Mouse (Mus musculus) v-Abl transformed pro-B cells (cell line): Measurements from ENCODE around the gene Isoc2b.

ENCODE experiments used
- in situ Hi-C, 2 experiments: fragments of 400-800 bp; cut with MboI; formaldehyde crosslinking; loops; one replicate each; pipeline ENCODE4 v1.15.1; 2025; ENCODE audit not compliant: unreplicated experiment in 2 of 2

The Isoc2b gene

DNA sequence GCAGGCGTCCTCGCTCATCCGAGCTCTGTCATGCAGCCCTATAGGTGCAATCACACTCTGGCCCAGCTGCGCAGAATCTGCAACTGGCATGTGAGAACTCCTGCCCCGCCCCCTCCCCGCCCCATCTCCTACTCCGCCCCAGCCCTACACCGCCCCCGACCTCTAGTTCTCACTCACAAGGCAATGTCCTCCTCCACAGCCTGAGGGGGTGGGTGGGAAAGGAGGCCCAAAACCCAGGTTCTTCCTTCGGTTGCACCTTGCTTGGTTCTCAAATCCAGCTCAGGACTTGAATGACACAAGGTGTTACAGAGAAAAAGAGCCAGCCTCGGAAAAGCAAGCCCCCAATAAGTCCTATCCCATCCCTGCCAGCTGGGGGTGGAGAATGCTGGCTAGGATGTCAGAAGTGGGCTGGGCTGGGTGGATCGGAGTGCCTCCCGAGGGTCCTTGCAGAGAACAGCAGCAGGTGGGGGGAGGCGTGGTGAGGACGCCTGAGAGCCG lies 27.4 kb downstream of the Isoc2b start:
- in situ Hi-C loops: loop anchor here in 1 of 2 experiments (25.0 kb wide), 1 partner anchor 445 kb away; no protein-coding TSS in a partner anchor

GRCm38 (mm10) chr7:4842077-4842476 lies 28.0 kb downstream of the Isoc2b start:
- in situ Hi-C loops: loop anchor here in 1 of 2 experiments (25.0 kb wide), 1 partner anchor 445 kb away; no protein-coding TSS in a partner anchor

GRCm38 (mm10) chr7:4837639-4838038 lies 32.4 kb downstream of the Isoc2b start:
- in situ Hi-C loops: loop anchor here in 1 of 2 experiments (25.0 kb wide), 1 partner anchor 450 kb away; no protein-coding TSS in a partner anchor

- in situ Hi-C loops: loop anchor here in 1 of 2 experiments (25.0 kb wide), 1 partner anchor 451 kb away; no protein-coding TSS in a partner anchor
These were observed 33.7 kb downstream of the Isoc2b start for GRCm38 (mm10) chr7:4836351-4836792.

- in situ Hi-C loops: loop anchor here in 1 of 2 experiments (25.0 kb wide), 1 partner anchor 452 kb away; no protein-coding TSS in a partner anchor
These were observed 34.3 kb downstream of the Isoc2b start for GRCm38 (mm10) chr7:4835631-4836327.

DNA sequence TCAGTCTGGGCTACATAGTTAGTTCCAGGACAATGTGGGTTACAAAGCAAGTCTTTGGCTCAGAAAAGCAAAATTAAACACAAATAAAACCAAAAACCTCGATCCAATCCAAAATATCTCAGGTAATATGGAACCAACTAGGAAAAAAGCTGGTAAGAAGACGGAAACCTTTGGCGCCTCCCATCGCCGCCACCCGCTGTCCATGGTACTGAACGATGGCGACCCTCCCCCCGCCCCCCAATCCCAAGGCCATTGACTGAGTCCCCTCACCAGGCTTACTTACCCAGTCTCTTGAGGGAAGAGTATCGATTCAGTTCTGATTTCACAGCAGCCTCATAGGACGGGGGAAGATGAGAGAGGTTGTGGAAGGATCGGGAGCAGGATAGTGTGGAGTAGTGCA lies 39.6 kb downstream of the Isoc2b start:
- in situ Hi-C loops: loop anchor here in 1 of 2 experiments (25.0 kb wide), 1 partner anchor 457 kb away; no protein-coding TSS in a partner anchor

DNA sequence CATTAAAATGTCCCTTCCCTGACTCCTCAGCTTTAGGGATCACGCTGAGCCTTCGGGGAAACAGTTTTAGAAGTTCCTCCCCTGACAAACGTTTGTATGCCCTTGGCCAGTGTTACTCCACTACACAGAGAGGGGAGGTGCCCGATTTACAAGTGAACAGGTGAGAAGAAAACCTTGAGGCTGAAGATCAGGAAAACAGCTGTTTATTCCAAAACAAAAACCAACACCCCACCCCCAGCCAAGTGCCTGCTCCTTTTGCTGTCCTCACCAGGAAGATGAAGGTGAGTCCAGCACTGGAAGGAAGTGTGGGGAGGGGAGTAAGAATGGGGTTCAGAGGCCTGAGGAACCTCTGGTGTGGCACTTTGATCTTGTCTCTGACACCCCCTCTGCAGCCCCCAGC lies 44.7 kb downstream of the Isoc2b start:
- in situ Hi-C loops: loop anchor here in 1 of 2 experiments (25.0 kb wide), 1 partner anchor 462 kb away; no protein-coding TSS in a partner anchor

DNA sequence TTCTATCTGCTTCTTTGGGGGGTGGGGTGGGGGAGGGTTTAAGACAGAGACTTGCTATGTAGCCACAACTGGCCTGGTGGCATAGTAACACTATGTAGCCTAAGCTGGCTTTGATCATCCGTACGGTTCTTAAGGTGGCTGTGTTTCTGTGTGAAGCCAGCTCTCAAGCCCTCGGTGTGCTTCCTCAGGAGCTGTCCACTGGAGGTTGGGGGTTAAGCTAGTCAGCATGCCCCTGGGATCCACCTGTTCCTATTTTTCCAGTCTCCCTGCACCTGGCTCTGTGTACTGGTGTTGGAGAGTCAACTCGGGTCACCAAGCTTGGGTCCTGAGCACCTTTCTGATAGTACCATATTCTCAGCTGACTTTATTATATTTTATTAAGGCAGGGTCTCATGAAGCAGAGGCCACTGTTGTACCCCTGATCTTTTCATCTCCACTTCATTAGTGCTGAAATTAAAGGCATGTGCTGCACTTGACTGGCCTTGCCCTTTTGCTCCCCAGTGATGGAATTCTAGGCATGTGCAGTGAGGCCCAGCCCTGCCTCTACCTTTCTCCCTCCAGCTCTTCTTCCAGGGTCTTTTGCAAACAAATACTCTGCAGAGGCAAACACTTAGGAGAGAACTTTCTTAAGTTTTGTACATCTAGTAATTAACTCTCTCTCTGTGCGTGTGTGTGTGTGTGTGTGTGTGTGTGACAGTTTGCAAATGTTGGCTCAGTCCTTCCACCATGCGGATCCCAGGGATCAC lies 47.7 kb downstream of the Isoc2b start:
- in situ Hi-C loops: loop anchor here (25.0 kb wide), 1 partner anchor 685 kb away; the partner anchor contains the start of gene Leng8 (in 2 of the 2)

DNA sequence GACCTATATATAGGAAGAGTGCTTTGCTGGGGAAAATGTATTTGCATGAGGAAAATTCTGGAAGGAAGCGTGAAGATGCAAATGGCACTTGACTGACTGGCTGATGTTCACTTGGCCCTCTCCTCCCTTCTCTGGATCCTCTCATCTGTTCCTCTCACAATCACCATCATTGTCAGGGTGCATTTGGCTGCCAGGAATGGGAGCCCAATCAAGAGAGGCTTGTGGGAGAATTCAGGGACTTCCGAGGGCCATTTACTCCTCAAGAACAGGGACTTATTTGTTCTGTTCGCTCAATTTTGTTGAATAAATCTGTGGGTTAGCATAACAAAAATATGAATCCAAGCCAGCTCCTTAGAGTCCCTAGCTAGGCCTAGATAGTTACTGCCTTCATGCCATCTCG lies 48.4 kb downstream of the Isoc2b start:
- in situ Hi-C loops: loop anchor here (25.0 kb wide), 1 partner anchor 684 kb away; the partner anchor contains the start of gene Leng8 (in 2 of the 2)

DNA sequence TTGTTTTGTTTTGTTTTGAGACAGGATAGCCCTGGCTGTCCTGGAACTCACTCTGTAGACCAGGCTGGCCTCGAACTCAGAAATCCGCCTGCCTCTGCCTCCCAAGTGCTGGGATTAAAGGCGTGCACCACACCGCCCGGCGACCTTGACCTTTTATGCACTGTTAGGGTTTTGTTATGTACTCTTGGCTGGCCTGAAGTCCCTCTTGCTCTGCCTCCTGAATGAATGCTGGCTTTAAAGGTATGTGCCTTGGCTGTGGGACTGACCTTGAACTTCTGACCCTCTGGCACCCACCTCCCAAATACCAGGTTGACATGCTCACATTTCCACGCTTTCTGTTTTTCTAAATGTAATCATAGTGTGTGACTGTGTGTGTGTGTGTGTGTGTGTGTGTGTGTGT lies 49.1 kb downstream of the Isoc2b start:
- in situ Hi-C loops: loop anchor here (25.0 kb wide), 1 partner anchor 684 kb away; the partner anchor contains the start of gene Leng8 (in 2 of the 2)

- in situ Hi-C loops: loop anchor here (10.0 to 25.0 kb wide), 2 partner anchors 98 to 679 kb away; partner anchors contain the start of genes Leng8 (in 2 of the 2) and Zfp628 (in 1 of the 2)
These were observed 53.5 kb downstream of the Isoc2b start for GRCm38 (mm10) chr7:4816559-4816958.

- in situ Hi-C loops: loop anchor here (5.0 to 25.0 kb wide), 4 partner anchors 54 to 676 kb away; partner anchors contain the start of genes Leng8 (in 2 of the 2) and Zfp628 (in 1 of the 2)
These were observed 56.8 kb downstream of the Isoc2b start for GRCm38 (mm10) chr7:4813105-4813791.

- in situ Hi-C loops: loop anchor here (5.0 to 25.0 kb wide), 4 partner anchors 55 to 675 kb away; partner anchors contain the start of genes Leng8 (in 2 of the 2) and Zfp628 (in 1 of the 2)
These were observed 57.6 kb downstream of the Isoc2b start, which contains the start of gene Ube2s for GRCm38 (mm10) chr7:4812303-4813104. Ube2s (minus strand) TSS chr7:4812590.

- in situ Hi-C loops: loop anchor here (5.0 to 25.0 kb wide), 4 partner anchors 55 to 675 kb away; partner anchors contain the start of genes Leng8 (in 2 of the 2) and Zfp628 (in 1 of the 2)
These were observed 58.2 kb downstream of the Isoc2b start for GRCm38 (mm10) chr7:4811842-4812302.

GRCm38 (mm10) chr7:4811131-4811530 lies 58.9 kb downstream of the Isoc2b start:
- in situ Hi-C loops: loop anchor here (5.0 to 25.0 kb wide), 4 partner anchors 56 to 674 kb away; partner anchors contain the start of genes Leng8 (in 2 of the 2) and Zfp628 (in 1 of the 2)

DNA sequence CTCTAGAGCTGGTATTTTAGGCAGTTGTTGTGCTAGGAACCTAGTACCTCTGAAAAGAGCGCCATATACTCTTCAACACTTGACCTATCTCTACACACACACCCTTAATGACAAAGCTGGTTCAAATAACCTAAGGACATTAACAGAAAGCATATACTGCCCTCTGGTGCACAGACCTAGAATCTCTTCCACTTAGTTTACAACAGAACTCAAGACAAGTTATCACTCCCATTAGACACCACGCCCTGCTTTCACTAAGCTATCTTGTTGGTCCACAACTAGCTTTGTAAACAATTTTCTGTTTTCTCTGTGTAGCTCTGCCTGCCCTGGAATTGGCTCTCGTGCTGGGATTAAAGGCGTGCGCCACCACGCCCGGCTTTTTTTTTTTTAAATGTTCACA lies 63.3 kb downstream of the Isoc2b start:
- in situ Hi-C loops: loop anchor here (10.0 to 25.0 kb wide), 2 partner anchors 218 to 669 kb away; partner anchors contain the start of genes Leng8 (in 2 of the 2), Ccdc106 (in 1 of the 2) and Zfp865 (in 1 of the 2)

GRCm38 (mm10) chr7:4802247-4802646 lies 67.8 kb downstream of the Isoc2b start:
- in situ Hi-C loops: loop anchor here (5.0 to 25.0 kb wide), 3 partner anchors 223 to 665 kb away; partner anchors contain the start of genes Leng8 (in 2 of the 2), Ccdc106 (in 1 of the 2) and Zfp865 (in 1 of the 2)
